10 mouse cellular contexts compared by ENCODE assay signal in the genomic region with DNA sequence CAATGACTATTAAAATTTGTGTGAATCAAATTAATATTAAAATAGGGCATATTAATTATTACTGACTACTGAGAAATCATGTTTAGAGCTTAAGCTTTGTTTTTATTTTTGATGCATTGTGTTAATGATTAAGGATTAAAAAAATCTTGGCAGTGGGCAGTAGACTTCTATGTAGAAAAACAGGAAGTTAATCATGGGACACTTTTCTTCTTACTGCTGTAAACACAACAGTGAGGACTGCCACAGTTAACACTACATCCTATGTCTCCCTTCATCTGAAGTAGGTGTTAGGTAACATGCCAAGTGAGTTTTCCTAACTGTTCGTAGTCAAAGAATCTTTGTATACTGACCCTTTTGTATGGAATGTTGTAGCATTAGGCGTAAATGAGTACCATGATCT.
"Had no signal": no experiment of that assay in that cellular context is flagged by ENCODE, and none has a peak within 500 bp of the region (broad histone marks: within the 10 kb centered on the region; RNA-seq: fewer than 3 reads in every experiment).

No protein-coding gene starts in this region.

- ATAC-seq: intestine, postnatal 0 days; liver, embryonic 12.5 days; midbrain, embryonic 16.5 days had no signal

- DNase-seq: kidney, adult 8-10 months; kidney, postnatal 25 days; right cerebral cortex, postnatal 14 days; thymus, postnatal 36 days had no signal

- H3K36me3 ChIP-seq: limb, embryonic 15.5 days; liver, embryonic 12.5 days; lung, embryonic 15.5 days had no signal

- H3K4me3 ChIP-seq: limb, embryonic 15.5 days; liver, embryonic 12.5 days; lung, embryonic 15.5 days; megakaryocyte, embryonic 14.5 days had no signal

- H3K9me3 ChIP-seq: limb, embryonic 15.5 days; liver, embryonic 12.5 days; lung, embryonic 15.5 days; megakaryocyte, embryonic 14.5 days had no signal

- H3K27ac ChIP-seq: limb, embryonic 15.5 days; liver, embryonic 12.5 days; lung, embryonic 15.5 days had no signal

- H3K27me3 ChIP-seq: limb, embryonic 15.5 days; liver, embryonic 12.5 days; lung, embryonic 15.5 days; megakaryocyte, embryonic 14.5 days had no signal
